Mouse (Mus musculus): ENCODE measurements around the gene Timm23. TPM values are rescaled to one million over a fixed set of nuclear protein-coding genes. Genes with fewer than 3 reads are reported as not detected.
A peak's percentile ranks its signal among the peaks of the same experiment; 100 is the strongest.

Timm23 gene
- polyA plus RNA-seq, 2 experiments: 183 to 309 TPM

DNA sequence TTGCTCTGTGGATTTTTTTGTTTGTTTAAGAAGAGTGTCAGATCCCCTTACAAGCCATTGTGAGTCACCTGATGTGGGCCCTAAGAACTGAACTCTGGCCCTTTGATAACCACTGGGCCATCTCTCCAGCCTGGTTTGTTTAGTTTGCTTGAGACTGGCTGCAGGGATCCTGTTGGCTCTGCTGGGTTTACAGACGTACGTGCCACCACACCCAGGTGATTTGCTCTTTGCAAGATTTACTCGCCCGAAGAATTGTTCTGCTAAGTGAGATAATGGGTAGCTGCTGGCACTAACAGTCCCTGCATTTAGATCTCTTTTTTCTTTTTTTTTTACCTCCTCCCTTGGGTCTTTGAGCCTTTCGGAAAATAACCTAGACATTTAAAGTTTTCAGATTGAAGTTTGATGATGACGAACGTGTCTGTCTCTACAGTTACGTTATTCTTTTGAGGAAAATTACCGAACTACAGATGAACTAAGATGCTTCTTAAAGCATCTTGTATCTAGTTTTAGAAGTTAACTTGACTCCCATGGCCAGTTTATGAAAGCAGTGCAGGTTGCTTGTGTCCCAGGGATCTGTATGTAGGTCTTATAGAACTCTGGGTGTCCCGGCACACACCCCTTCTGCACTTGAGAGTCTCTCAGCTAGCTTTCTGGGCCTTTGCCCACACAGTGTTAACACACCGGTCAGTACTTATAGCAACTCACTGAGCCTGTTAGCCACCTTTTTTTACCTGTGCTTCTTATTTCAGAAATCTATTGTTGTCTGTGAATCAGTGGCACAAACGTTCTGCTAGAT, 40.4 kb downstream of the Timm23 start:
- Histone ChIP-seq H3K4me1 (ENCODE audit: control insufficient read depth, insufficient read depth, low read length) (peaks cover 28% of the 10 kb centered on the region), H3K4me2 (replicated peaks; ENCODE audit: low read depth, low read length, severe bottlenecking) (peak overlapping the region; percentile 96), H3K4me3 (replicated peaks; ENCODE audit: low read length) (peak overlapping the region; percentile 88), H3K9ac (ENCODE audit: low read depth, low read length, severe bottlenecking) (peak overlapping the region; percentile 95), H3K27ac (replicated peaks; ENCODE audit: low read depth, low read length) (no peak overlapping the region), H3K36me3 (ENCODE audit: control insufficient read depth, insufficient read depth, low read length) (no peaks in the 10 kb centered on the region), H3K9me3 (ENCODE audit: control insufficient read depth, low read length) (no peaks in the 10 kb centered on the region), H3K27me3 (ENCODE audit: control insufficient read depth, insufficient read depth, low read length) (no peaks in the 10 kb centered on the region)
- 87% methylated on average over 12 of the region's 12 CpGs for WGBS
- ATAC-seq (ENCODE audit: low FRiP score, low read depth) (no peak), DNase-seq (ENCODE audit: low spot score) (no peak)
- TF ChIP-seq POLR2A (IDR thresholded peaks at IDR 0.05; ENCODE audit: borderline replicate concordance, extremely low read depth, insufficient read depth, insufficient read length): no peak

DNA sequence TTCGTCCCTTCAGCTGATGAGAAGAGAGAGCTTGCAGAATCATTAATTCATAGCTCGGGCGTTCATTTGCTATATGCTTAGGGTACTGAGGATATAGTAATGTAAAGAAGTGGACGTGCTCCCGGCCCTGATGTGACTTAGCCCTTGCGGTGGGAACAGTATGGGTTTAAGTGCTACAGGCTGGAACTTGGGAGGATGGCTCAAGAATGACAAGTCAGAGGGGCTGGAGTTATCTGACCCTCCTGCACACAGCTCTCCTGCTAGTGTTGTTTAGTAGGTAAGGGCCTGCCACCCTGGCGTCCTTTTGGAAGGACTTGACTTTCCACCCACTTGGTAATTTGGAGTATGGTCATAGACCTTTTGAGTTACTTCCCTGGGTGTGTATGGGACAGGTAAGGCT, 41.1 kb downstream of the Timm23 start:
- peak overlapping the region; percentile 96 for H3K4me2 ChIP-seq (replicated peaks; ENCODE audit: low read depth, low read length, severe bottlenecking)
- no peaks in the 10 kb centered on the region for H3K36me3 ChIP-seq (ENCODE audit: control insufficient read depth, insufficient read depth, low read length)
- no peak for DNase-seq (ENCODE audit: low spot score)
- ATAC-seq (ENCODE audit: low FRiP score, low read depth): no peak
- H3K4me3 ChIP-seq (replicated peaks; ENCODE audit: low read length): peak overlapping the region; percentile 88
- H3K4me1 ChIP-seq (ENCODE audit: control insufficient read depth, insufficient read depth, low read length): peaks cover 23% of the 10 kb centered on the region
- TF ChIP-seq POLR2A (IDR thresholded peaks at IDR 0.05; ENCODE audit: borderline replicate concordance, extremely low read depth, insufficient read depth, insufficient read length): no peak
- 36% methylated on average over 7 of the region's 7 CpGs for WGBS
- H3K9ac ChIP-seq (ENCODE audit: low read depth, low read length, severe bottlenecking): peak overlapping the region; percentile 95
- no peak overlapping the region for H3K27ac ChIP-seq (replicated peaks; ENCODE audit: low read depth, low read length)
- H3K9me3 ChIP-seq (ENCODE audit: control insufficient read depth, low read length): no peaks in the 10 kb centered on the region
- H3K27me3 ChIP-seq (ENCODE audit: control insufficient read depth, insufficient read depth, low read length): no peaks in the 10 kb centered on the region

DNA sequence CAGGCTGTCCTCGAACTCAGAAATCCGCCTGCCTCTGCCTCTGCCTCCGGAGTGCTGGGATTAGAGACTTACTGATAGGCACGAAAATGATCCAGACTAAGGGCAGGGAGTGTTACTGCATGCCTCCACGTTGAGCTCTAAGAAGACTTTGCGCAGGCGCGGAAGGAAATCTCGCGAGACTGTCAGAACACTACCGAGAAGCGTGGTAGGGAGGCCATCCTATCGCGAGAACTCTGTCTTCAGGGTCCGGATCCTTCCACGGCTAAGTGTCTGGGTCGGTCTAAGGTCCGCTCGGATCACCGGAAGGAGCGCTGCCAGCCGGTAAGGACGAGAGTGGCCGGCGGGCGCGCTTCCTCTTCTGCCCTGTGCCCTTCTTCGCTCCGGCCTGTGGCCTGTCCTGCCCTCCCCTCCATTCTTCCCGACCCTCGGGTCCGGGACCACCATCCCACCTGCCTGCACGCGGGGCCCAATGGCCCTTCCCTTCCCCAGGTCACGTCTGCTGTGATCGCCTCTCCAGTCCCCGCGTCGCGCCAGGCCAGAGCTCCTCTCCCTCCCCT, 41.9 kb downstream of the Timm23 start, which contains the start of gene Ncoa4:
Ncoa4 (plus strand) TSS at position 176 of the 557 bp plus-strand sequence.
- WGBS: under 1% methylated on average over 38 of the region's 40 CpGs
- peak within 1 kb of the TSS; percentile 96 for H3K4me2 ChIP-seq (replicated peaks; ENCODE audit: low read depth, low read length, severe bottlenecking)

DNA sequence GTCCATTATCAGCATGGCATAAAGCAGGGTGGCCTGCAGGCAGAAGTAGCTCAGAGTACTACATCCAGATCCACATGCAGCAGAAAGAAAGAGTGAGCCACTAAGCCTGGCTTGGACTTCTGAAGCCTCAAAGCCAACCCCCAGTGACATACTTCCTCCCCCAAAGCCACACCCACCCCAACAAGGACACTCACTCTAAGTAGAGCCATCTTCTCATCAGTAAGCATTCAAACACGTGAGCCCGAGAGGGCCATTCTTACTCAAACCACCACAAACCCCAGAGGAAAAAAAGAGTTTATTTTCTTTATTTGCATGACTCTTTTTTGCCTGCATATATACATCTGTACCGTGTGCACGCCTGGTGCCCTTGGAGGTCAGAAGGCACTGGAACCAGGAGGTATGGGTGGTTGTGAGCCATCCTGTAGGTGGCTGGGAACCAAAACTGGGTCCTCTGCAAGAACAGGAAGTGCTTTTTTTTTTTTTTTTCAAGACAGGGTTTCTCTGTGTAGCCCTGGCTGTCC, 42.5 kb downstream of the Timm23 start:
- H3K9me3 ChIP-seq (ENCODE audit: control insufficient read depth, low read length): no peaks in the 10 kb centered on the region
- H3K27me3 ChIP-seq (ENCODE audit: control insufficient read depth, insufficient read depth, low read length): no peaks in the 10 kb centered on the region
- DNase-seq (ENCODE audit: low spot score) (no peak), ATAC-seq (ENCODE audit: low FRiP score, low read depth) (peak; percentile 60; the same call in 1 of the 2 replicates)
- H3K4me1 ChIP-seq (ENCODE audit: control insufficient read depth, insufficient read depth, low read length): peaks cover 14% of the 10 kb centered on the region
- H3K4me2 ChIP-seq (replicated peaks; ENCODE audit: low read depth, low read length, severe bottlenecking): peak overlapping the region; percentile 54
- 35% methylated on average over 4 of the region's 4 CpGs for WGBS
- no peaks in the 10 kb centered on the region for H3K36me3 ChIP-seq (ENCODE audit: control insufficient read depth, insufficient read depth, low read length)
- H3K4me3 ChIP-seq (replicated peaks; ENCODE audit: low read length): peak overlapping the region; percentile 88
- peak overlapping the region; percentile 38; the same call in 1 of the 2 replicates for H3K9ac ChIP-seq (ENCODE audit: low read depth, low read length, severe bottlenecking)
- TF ChIP-seq POLR2A (IDR thresholded peaks at IDR 0.05; ENCODE audit: borderline replicate concordance, extremely low read depth, insufficient read depth, insufficient read length): no peak
- peak overlapping the region; percentile 19; the same call in 1 of the 2 replicates for H3K27ac ChIP-seq (replicated peaks; ENCODE audit: low read depth, low read length)

More for the DNA sequence above, 41.9 kb downstream of the Timm23 start, which contains the start of gene Ncoa4:
- ATAC-seq (ENCODE audit: low FRiP score, low read depth) (peak; percentile 97), DNase-seq (ENCODE audit: low spot score) (peak; percentile 100)
- no peaks in the 10 kb centered on the region for H3K9me3 ChIP-seq (ENCODE audit: control insufficient read depth, low read length)
- H3K4me3 ChIP-seq (replicated peaks; ENCODE audit: low read length): peak within 1 kb of the TSS; percentile 88
- no peaks in the 10 kb centered on the region for H3K27me3 ChIP-seq (ENCODE audit: control insufficient read depth, insufficient read depth, low read length)
- peak within 1 kb of the TSS; percentile 65 for H3K27ac ChIP-seq (replicated peaks; ENCODE audit: low read depth, low read length)
- TF ChIP-seq POLR2A (IDR thresholded peaks at IDR 0.05; ENCODE audit: borderline replicate concordance, extremely low read depth, insufficient read depth, insufficient read length): peak; percentile 43; the same call in 1 of the 2 replicates
- H3K4me1 ChIP-seq (ENCODE audit: control insufficient read depth, insufficient read depth, low read length): peaks cover 15% of the 10 kb centered on the region
- peak within 1 kb of the TSS; percentile 95 for H3K9ac ChIP-seq (ENCODE audit: low read depth, low read length, severe bottlenecking)
- H3K36me3 ChIP-seq (ENCODE audit: control insufficient read depth, insufficient read depth, low read length): no peaks in the 10 kb centered on the region

DNA sequence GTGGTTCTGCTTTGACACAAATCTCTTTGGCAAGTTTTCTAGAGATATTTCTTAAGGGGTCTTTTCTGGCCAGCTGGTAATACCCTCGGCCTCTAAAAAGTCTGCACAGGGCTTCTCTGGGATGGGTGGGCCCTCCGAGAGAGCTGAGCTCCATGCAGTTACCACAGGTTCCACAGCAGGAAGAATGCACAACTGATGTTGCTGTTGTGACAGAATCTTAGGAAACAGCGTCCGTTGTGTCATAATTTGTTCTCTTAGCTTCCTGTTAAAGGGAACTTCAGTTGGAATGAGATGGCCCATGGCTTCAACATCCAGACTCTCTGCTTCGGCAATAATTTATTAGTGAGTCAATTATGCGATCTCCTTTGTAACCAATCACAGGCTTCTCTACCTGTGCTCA, 46.9 kb downstream of the Timm23 start:
- WGBS: 86% methylated on average over 6 of the region's 6 CpGs
- DNase-seq (ENCODE audit: low spot score) (no peak), ATAC-seq (ENCODE audit: low FRiP score, low read depth) (no peak)
- Histone ChIP-seq H3K4me3 (replicated peaks; ENCODE audit: low read length) (no peak overlapping the region), H3K27ac (replicated peaks; ENCODE audit: low read depth, low read length) (no peak overlapping the region), H3K9ac (ENCODE audit: low read depth, low read length, severe bottlenecking) (no peak overlapping the region), H3K27me3 (ENCODE audit: control insufficient read depth, insufficient read depth, low read length) (no peaks in the 10 kb centered on the region), H3K9me3 (ENCODE audit: control insufficient read depth, low read length) (no peaks in the 10 kb centered on the region), H3K36me3 (ENCODE audit: control insufficient read depth, insufficient read depth, low read length) (no peaks in the 10 kb centered on the region), H3K4me1 (ENCODE audit: control insufficient read depth, insufficient read depth, low read length) (peaks cover 5% of the 10 kb centered on the region; the same call in 1 of the 2 replicates), H3K4me2 (replicated peaks; ENCODE audit: low read depth, low read length, severe bottlenecking) (no peak overlapping the region)
- TF ChIP-seq POLR2A (IDR thresholded peaks at IDR 0.05; ENCODE audit: borderline replicate concordance, extremely low read depth, insufficient read depth, insufficient read length): no peak
